Mouse (Mus musculus) bone marrow macrophage, adult 2 months (primary cell): ENCODE data around the gene Gm17175.
"Not testable (repeated sequence)": the region's sequence is repeated elsewhere in the genome, so short reads cannot be mapped to it uniquely, and the experiment has no call there.

Experiments used
- CTCF ChIP-seq: IDR thresholded peaks from 2 replicates; pipeline ENCODE4 v1.5.1; 2012; ENCODE audit warnings: low read depth, mild to moderate bottlenecking, low read length, moderate library complexity
- POLR2A ChIP-seq: IDR thresholded peaks from 2 replicates; pipeline ENCODE4 v1.6.1; 2012; ENCODE audit warnings: mild to moderate bottlenecking, low read depth, low read length, borderline replicate concordance

DNA sequence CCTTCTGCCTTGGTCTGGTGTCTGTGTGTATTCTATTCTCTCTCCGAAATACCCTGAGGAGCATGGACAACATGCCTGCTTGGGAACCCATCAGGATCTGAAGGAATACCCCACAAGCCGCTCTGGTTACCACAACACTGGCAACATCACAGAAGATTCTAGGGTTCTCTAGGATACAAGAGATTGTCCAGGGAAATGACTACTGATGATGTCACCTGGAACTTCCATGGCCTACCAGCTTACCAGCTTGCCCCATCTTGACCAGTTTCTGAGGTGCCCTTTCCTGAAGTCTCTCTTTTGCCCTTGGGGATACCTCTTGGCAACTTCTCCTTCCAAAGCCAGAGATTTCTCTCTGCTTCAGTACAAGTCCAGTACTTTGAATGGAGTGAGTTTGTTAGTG is at the start of gene Gm17175:
- TF ChIP-seq CTCF, POLR2A: not testable (repeated sequence)
